Mouse (Mus musculus): Measurements from ENCODE around the gene Sema3b.

Sema3b gene

DNA sequence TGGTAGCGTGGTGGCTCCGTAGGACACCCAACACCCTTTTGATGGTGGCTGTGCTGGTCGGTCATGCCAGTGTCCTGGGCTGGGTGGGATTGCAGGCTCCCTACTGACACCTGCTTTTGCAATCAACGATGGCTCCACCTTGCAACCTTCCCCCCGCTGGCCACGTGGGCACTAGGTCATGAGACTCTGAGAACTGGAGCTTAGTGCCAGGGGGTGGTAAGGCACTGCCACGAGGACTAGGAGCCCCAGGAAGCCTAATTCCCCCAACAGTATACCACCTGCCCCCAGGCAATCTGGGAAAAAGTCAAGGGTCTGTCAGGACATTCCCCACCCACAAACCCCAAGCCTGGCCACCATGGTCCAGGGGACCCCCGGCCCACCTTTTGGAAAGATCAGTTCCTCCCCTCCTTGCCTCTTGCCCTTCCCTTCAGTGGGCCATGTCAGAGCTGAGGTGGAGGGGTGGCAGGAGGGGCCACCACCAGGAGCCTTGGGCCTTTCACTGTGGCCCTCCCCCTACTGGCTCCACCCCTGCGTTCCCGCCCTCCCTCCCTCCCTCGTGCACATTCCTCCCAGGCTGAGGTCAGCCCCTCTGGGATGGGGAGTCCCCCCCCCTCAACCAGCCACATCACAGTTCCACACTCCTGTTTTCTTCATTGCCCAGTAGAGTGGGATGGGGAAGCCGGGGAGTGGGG is at the start of gene Sema3b:
TSS of gene Sema3b (minus strand) at position 489 of the 692 bp plus-strand sequence.
- no peak for DNase-seq (ENCODE audit: low spot score in 2 of 2)

DNA sequence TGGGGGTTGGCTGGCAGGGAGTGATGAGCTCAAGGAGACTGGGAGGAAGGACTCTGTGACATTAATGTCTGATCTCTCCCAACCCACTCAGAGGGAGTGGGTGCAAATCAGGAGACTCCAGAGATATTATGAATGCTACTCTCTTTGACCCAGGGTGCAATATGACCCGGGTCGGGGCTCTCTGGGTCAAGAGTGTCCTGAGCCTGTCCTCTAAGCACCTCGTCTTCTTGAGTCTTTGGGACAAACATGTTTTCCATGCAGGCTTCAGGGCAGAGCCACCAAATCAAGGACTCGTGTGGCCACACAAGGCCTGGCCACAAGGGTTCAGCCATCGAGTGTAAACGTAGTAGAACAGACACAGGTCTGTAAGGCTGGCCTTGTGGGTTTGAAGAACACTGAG is 49.1 kb upstream of the Sema3b start:
- DNase-seq (ENCODE audit: low spot score in 2 of 2): no peak

DNA sequence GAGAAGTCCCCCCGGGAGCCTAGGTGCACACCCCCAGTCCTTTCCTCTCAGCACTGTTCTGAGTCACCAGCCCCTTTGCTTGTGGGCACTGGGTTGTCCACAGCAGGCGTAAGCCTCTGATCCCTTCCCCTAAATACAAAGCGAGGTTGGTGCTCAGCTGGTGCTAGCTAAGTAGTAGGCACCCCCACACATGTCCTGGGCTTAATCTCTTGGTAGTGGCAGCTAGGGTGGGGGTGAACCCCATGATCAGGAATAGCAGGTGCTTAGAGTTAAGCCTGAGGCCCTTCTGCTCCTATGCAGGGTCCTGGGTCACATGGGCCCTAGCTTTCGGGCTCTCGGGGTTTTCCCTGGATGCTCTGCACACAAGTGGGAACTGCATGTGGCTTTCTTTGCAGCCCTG is 48.1 kb upstream of the Sema3b start:
- no peak for DNase-seq (ENCODE audit: low spot score in 2 of 2)

DNA sequence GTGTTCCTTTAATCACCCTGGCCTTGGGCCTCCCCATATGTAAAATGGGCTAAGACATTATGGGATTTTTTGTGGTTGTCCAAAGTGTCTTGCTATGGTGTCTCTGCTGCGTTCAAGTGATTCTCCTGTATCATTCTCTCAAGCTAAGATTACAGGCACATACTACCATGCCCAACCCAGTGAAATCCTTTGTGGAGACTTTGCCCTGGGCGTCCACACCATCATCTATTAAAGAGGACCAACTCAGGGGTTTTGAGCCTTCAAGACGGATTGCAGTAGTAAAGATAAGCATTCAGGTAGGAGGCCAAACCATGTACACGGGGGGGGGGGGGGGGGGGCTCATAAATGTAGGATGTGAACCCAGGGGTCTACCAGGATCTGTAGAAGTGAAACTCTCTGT is 45.6 kb upstream of the Sema3b start:
- DNase-seq (ENCODE audit: low spot score in 2 of 2): no peak

DNA sequence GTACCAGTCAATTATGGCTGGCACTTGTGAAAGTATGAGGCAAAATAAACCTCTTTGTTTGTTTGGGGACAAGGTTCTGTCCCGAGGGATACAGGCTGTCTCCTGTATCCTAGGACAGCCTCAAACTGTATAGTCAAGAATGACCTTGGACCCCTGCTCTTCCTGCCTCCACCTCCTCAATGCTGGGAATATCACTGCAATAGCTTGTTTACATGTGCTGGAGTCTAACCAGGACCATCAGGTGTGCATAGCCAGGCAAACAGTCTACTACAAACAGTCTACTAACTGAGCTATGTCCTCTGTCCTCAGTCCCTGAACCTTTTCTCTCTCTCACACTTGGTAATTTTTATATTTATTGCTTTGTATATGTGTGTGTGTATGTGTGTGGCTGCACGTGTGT is 44.4 kb upstream of the Sema3b start:
- no peak for DNase-seq (ENCODE audit: low spot score in 2 of 2)

DNA sequence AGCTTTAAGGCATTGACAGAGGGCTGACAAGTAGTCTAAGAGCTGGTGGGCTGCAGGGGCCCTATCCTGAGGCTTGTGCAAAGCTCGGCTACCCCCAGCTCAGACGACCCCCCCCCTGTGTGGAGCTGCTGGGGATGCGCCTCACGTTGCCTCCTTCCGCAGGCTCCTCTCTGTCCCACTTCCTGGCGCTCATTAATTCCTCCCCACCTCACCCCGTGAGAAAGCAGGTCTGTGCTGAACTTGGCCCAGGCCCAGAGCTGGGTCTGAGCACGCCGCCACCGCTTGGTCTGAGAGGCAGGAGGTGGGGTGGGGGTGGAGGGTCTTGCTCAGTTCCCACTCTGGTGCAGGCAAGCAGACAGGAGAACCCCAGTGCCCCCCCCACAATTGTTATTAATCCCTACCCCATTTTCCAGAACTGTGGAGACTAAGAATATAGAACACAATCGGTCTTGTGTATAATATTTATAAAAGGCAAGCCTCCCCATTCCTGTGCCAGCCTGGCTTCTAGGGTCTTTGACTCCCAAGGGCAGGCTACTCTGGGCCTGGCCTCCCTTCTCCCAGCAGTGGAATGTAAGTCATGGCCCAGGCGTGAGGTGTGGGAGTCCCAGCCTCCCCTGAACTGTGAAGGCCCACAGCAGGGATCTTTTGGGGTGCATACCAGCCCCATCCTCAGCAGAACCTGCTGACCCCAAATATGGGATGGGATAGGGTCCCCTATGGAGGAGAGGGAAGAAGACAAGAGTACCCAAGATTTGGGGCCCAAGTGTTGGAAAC is 41.9 kb upstream of the Sema3b start:
- DNase-seq (ENCODE audit: low spot score in 2 of 2): no peak

DNA sequence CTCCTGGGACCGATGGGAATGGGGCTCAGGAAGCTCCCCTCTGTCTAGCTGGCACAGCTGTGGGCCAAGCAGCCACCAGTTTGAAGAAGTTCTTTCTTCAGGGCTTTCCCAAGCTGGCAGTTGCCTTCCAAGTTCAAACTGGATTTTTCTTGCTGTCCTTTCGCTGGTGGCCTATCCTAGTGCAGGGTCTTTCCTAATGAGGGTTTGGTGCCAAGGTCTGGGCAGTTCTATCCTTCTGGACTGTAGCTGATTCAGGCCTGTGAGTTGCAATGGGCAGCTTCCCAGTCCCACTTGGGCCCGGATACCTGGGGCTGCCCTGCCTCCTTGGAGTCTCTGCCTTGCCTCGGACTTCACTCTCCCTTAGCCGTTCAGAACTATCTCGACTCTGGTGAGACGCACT is 41.2 kb upstream of the Sema3b start:
- no peak for DNase-seq (ENCODE audit: low spot score in 2 of 2)

DNA sequence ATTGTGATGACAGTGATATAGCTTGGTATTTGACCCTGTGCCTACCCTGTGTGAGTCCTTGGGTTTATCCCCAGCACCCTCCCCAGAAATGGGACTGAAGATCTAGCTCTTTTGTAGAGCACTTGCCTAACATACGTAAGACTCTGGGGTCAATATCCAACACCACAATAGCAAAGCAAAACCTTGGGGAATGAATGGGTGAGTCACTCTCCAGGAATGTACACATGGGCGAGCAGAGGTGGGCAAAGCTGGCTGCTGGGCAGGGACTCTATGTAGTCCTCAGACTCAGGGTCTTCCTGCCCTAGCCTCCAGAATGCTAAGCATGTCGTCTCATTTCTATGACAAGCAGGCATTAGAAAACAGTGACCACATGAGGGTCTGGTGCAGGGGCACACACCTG is 39.7 kb upstream of the Sema3b start:
- DNase-seq (ENCODE audit: low spot score in 2 of 2): no peak

DNA sequence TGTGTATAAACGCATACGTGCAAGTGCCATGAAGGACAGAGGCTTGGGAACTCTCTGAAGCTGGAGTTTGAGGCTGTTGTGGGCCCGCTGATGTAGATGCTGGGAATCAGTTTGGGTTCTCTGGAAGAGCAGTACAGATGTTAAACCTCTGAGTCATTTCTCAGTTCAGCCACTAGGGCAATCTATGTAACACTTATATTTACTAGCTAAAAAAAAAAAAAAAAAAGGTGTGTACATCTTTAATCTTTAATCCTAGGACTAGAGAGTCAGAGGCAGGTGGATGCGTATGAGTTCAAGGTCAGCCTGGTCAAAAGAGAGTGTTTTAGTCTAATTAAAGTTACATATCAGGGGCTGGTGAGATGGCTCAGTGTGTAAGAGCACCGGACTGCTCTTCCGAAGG is 37.9 kb upstream of the Sema3b start:
- DNase-seq (ENCODE audit: low spot score in 2 of 2): no peak

DNA sequence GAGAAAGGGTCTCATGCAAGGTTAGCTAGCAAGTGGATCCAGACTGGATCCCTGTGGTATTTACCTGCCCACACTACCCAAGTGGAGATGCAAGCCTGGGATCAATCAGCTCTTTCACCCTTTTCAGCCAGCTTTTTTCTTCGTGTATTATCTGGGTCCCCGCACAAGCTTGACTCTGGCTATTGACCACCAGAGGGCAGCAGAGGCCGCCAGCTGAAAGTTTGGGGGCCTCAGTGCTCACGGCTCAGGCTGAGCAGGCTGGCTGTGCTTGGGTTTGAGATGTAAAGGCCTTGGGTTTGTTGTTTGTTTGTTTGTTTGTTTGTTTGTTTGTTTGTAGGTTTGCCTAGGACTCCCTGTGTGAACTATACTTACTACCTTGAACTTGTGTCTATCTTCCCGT is 36.5 kb upstream of the Sema3b start:
- DNase-seq (ENCODE audit: low spot score in 2 of 2): peak; percentile 77 to 92

DNA sequence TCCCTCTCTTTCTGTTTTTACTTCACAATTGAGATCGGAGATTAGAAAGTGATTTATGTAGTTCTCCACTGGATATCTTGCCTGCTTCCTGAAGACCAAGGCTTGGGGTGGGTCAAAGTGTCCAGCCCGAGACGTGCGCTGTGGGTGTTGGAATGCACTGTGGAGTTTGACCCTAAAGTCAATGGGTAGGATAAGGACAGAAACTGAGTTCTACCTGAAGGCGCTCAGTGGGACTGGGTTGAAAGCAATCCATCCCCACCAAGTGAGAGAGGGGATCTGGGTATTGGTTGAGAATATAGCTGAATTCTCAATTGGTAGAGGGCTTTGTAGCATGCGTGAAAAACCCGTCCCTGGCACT is 36.1 kb upstream of the Sema3b start:
- DNase-seq (ENCODE audit: low spot score in 2 of 2): no peak

DNA sequence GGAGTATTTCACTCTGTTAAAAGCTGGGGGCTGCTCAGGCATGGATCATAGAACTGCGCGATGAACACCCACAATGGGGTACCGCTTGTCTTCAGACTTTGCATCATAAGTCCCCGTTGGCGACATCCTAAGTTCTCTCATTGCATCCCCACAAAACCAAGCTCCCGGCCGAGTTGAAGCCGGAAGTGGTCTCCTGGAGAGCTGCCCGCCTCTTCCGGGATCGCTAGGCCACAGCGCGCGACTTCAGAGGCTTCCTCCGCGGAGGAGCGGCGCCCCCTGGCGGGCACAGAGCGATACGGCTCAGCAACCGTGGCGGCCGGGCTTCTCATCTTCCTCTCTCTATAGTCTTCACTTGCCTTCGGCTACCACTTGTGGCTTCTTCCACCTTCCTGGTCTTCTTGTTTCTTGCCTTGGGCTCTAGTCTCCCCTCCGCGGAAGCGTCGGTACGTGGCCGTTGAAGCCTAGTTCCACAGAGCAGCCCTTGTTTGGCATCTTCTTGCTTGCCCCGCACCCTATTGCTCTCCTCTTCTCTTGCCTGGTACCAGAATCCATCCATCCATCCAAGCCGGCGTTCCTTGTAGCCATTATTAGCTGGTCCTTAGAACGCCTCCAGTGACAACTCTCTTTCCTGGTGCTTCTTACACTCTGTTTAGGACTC is 35.6 kb upstream of the Sema3b start:
- DNase-seq (ENCODE audit: low spot score in 2 of 2): peak; percentile 94 to 99

DNA sequence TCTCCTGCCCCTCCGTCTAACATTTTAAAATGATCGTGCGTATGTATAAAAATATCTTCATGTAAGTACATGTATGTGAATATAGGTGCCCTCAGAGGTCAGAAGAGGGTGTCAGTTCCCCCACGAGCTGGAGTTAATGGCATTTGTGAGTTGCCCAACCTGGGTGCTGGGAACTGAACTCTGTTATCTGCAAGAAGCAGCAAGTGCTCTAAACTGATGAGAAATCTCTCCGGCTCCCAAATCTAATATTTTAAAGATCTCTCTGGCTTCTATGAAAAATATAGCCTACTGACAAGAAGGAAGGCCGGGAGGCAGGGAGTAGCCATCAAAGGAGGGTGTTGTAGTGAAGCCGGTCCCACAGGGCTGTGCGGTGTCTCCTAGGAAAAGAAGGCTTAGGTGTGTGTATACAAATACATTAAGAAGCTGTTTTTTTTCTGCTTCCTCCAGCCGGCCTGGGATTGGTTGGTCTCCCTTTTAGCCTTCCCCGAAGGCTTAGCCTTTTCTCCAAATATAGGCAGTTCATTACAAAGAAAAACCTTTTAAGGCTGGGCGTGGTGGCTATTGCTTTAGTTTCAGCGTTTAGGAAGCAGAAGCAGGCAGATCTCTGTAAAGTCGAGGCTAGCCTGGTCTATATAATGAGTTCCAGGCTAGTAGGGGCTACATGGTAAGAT is 34.6 kb upstream of the Sema3b start:
- peak in 1 of 2 experiments; percentile 12 for DNase-seq (ENCODE audit: low spot score in 2 of 2)

DNA sequence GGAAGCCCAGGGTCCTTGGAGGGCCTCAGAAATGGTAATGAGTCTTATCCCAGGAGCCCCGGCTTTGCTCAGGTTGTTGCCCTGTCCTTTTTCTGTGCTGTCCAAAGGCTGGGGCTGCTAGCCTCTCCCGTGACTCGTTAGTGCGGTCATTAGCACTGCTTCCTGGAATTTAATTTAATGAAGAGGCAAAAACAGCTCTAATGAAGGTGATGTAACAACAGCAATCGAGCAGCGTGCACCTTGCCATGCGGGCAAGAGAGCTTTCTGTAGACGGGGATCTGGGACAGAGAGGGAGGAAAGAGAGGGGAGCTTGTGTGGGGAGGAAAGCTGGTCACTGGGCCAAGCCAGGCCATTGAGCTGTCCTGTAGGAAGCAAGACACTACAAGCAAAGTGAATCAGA is 32.6 kb upstream of the Sema3b start:
- DNase-seq (ENCODE audit: low spot score in 2 of 2): no peak

DNA sequence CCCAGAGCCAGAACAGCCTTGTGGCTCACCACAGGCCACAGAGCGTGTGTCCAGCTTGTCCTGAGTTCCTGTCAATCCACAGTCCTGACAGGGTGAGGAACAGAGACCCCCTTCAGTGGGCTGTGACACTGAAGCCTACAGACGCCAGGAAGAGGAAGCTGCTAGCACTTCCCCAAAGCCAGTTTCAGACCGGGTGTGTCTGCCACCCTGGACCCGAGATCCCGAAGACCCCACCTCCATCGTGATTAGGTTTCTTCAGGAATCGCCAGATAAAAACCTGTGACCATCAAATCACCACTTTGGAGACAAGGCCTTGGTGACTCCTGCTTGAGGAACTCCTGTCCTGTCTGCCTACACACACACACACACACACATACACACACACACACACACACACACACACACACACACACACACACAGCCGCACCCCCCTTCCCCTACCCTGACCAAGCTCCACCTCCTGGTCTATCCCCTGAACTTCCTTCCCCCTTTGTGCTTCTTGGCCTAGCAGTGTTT is 31.3 kb upstream of the Sema3b start:
- peak in 1 of 2 experiments; percentile 57 for DNase-seq (ENCODE audit: low spot score in 2 of 2)

DNA sequence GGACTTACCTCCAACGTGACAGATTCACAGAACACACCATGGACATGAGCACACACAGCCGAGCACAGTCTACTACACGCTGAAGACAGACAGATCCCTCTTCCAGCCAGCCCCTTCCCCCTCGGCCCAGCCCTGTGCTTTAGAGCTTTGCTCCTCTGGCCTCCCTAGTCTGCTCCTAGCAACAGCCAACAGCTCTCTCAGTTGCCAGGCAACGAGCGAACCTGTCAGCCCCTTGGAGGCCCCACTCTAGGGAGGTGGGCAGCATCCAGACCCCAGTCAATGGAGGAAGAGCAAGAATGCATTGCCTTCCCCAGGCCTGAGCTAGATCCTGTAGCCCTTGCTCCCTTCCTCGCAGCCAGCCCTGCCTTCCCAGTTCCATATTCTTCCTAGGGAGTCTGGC is 28.0 kb upstream of the Sema3b start:
- DNase-seq (ENCODE audit: low spot score in 2 of 2): peak in 1 of 2 experiments; percentile 12

DNA sequence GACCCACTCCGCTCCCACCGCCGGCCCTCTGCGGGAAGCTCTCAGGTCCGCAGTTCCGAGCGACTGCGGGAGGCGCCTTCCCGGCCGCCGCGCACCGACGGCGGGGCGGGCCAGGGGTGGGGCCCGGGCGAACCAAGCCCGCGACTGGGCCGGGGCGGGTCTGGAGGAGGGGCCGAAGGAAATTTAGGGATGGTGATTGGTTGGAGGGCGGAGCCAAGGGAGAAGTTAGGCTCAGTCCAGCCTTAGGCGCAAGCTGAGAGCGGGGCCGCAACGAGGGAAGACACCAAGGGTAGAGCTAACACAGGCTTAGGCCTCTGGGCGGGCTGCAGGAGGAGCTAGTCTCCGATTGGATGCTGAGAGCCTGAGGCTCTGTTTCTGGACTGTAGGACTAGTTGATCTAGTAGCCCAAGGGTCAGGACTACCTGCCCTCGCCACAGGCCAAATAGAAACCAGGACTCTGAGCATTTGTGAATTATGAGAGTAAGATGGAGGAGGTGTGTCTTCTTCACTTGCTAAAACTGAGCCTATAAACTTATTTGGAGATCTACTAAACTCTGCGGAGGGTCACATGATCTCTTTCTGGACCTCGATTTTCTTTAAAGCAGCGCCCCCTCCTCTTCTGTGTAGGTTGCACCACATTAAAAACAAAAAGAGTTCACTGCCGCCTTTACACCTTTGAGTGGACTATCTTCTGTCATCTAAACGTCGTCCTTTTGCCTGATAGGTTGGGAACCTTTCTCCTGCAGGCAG is 26.4 kb upstream of the Sema3b start, which contains the start of gene Gnai2:
TSS of gene Gnai2 (minus strand) at position 89 of the 750 bp plus-strand sequence.
- DNase-seq (ENCODE audit: low spot score in 2 of 2): peak; percentile 98

DNA sequence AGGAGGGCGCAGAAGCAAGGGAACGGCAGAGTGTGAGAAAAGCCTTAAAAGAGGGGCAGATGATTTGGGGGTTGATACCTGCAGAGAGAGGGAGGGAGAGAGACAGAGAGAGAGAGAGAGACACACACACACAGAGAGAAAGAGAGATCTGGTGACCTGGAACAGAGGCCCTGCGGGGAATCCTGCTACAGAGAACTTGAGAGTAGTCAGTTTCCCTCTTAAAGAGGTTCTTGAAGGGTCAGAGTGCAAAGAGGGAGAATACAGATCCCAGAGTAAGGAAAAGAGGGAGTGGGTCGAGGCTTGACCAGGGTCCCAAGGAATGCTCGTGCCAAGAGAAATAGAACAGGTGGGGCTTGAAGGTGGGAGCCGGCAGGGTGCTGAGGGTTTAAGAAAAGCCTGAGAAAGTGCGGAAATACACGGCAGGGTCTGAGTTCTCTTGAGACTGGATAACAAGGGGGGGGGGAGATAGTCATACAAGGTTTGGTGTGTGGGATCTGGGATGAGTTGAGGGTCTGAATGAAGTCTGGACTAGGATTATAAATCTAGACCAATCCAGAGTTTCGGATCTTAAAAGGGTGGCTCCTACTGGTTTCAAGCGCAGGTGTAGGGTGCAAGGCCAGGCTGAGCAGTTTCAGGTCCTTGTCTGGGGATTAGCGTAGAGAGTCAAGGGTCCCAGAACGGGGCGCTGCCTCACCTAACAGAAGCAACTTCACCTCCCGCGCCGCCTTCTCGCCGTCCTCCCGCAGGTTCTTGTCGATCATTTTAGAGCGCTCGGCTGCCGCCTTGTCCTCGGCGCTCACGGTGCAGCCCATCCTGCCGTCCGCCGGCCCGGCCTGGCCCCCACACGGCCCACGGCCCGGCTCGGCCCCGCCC is 25.6 kb upstream of the Sema3b start:
- no peak for DNase-seq (ENCODE audit: low spot score in 2 of 2)

DNA sequence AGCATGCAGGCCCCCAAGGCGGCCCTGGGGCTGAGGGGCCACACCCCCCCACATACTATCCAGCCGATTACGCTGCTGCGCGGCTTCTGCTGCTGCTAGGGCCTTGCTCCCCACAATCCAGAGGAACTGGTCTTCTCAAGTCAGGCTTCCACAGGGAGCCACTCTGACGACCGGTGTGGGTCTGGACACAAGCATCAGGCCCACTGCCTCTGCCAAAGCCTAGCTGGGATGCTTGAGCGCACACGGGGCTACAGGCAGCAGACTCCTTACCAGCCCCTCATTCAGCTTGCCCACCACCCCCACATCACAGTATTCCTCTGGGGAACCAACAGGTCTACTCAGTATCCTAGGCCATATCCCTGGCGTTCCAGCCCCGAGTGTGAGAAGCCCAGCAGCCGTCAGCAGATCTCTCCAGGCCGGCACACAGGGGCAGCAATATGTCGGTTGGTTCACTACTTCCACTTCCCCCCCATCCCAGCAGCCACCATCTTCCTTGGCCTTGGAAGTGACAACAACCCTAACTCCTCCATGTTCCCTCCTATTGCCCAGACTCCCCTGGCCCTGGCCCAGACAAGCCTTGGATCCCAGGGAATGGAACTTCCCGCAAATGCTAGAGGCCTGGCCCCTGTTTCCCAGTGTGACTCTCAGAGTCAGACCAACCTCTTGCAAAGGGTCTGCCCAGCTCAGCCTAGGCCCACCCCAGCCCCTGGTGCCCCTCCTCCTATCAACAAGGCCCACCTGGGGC is 24.8 kb upstream of the Sema3b start:
- DNase-seq (ENCODE audit: low spot score in 2 of 2): peak in 1 of 2 experiments; percentile 79

Measured in spleen, postnatal 4 days (tissue).